ENCODE assay signal across 15 mouse cellular contexts in the genomic region with DNA sequence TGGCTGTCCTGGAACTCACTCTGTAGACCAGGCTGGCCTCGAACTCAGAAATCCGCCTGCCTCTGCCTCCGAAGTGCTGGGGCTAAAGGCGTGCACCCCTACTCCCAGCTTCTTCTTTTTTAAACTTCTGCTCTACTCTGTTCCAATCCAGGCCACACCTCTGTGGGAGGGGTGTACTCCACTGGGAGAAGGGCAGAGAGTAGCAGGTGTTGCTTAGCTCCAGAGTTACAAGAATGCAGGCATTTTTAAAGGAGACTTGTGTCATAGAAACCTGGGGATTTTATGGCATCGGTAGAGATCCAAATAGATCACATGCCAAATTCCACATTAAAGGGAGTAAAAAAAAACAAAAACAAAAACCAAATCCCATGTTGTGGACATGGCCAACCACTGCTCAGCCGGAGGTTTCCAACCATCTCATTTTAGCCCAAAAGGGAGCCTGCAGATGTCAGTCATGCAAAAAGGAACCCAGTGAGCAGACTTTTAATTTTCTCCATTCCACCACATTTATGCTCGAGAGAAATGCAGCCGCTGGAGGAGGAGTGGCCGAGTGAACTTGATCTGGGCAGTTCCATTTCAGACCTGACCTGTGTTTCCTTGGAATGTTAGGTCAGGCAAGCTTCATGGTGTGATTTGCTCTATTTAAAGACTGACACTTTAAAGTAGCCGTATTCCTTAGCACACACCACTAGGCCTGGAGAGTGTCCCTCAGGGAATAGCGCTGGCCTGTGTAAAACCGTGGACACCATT. TPM values are rescaled to one million over a fixed set of nuclear protein-coding genes. Genes with fewer than 3 reads are reported as not detected.
DNase-seq lines count a peak whose midpoint lies in the region; TF ChIP-seq lines count a peak whose summit lies in the region.
"Had no signal": no experiment of that assay in that cellular context is flagged by ENCODE, and none has a peak within 500 bp of the region (broad histone marks: within the 10 kb centered on the region; RNA-seq: fewer than 3 reads in every experiment).

No protein-coding gene starts in this region.

- peaks cover 14% of the 10 kb centered on the region for H3K4me1 ChIP-seq in kidney, adult 2 months (ENCODE audit: control insufficient read depth, insufficient read depth, low read length)

- no peak for TF ChIP-seq POLR2A in kidney, adult 2 months (IDR thresholded peaks at IDR 0.05; ENCODE audit: low read depth, low read length)

- no peaks in the 10 kb centered on the region for H3K36me3 ChIP-seq in kidney, adult 2 months (ENCODE audit: control insufficient read depth, insufficient read depth, low read length)

- no peak for DNase-seq in gastrocnemius, adult 2 months
- no peak for DNase-seq in gastrocnemius, adult 8-10 months (ENCODE audit: low spot score in 2 of 2)
- DNase-seq in embryo, embryonic 11 days = peak; percentile 36
- DNase-seq in kidney, adult 2 months = peak; percentile 67
- peak; percentile 57 to 74 for DNase-seq in kidney, postnatal 25 days
- no peak for DNase-seq in heart, adult 9 months (ENCODE audit: low spot score in 2 of 2)
- no peak for DNase-seq in left cerebral cortex, postnatal 14 days (ENCODE audit: low spot score in 2 of 2)
- no peak for DNase-seq in layer of hippocampus, postnatal 36 days
- DNase-seq: cerebellum, postnatal 25 days; gastrocnemius, postnatal 25 days; left cerebral cortex, postnatal 4 days; lung, adult 18-20 months; thymus, adult 18-20 months had no signal

- WGBS in kidney, adult 2 months = 30% methylated on average over 12 of the region's 12 CpGs

- H3K4me3 ChIP-seq in gastrocnemius, adult 2 months = no peak overlapping the region
- H3K4me3 ChIP-seq in kidney, adult 2 months (ENCODE audit: insufficient read depth, low read depth, low read length) = no peak overlapping the region
- H3K4me3 ChIP-seq: layer of hippocampus, adult 2 months had no signal

- intact Hi-C loops in gastrocnemius, adult 2 months (cut with DNase I) = no loop called here
- intact Hi-C loops in left cerebral cortex, postnatal 14 days (cut with DNase I) = no loop called here

- H3K27ac ChIP-seq in gastrocnemius, adult 2 months = peak overlapping the region; percentile 53
- peak overlapping the region; percentile 80 for H3K27ac ChIP-seq in kidney, adult 2 months (ENCODE audit: insufficient read depth, low read depth, low read length)
- H3K27ac ChIP-seq: layer of hippocampus, adult 2 months had no signal

- TF ChIP-seq CTCF in gastrocnemius, adult 2 months (IDR thresholded peaks at IDR 0.05) = no peak
- no peak for TF ChIP-seq CTCF in kidney, adult 2 months (conservative IDR thresholded peaks at IDR 0.05; ENCODE audit: insufficient read depth, insufficient read length, low read depth, low read length)

- H3K27me3 ChIP-seq in kidney, adult 2 months (replicated peaks; ENCODE audit: control insufficient read depth, insufficient read depth, low read length) = no peaks in the 10 kb centered on the region

RNA-seq across cellular contexts. Expression of gene Faap24, which starts 31.3 kb away (rescaled TPM):
- under 1 TPM; 0.75 to 0.92 TPM for total RNA-seq in gastrocnemius, adult 2 months (2021)
- total RNA-seq in gastrocnemius, adult 8-10 months (2022) = 1 to 10 TPM in 1 of 4 experiments, under 1 TPM in 3; 0.48 to 1.1 (median 0.92) TPM
- 4.3 and 4.8 TPM in 2 replicates for polyA plus RNA-seq in kidney, adult 2 months (2012; rRNA removed)
- 1 to 10 TPM; 7.8 to 9.1 TPM for total RNA-seq in left cerebral cortex, postnatal 14 days (2021)
- total RNA-seq in layer of hippocampus, postnatal 36 days (2021) = 1 to 10 TPM; 5.0 to 5.4 TPM

RNA-seq across cellular contexts. Expression of gene Rhpn2, which starts 31.4 kb away (rescaled TPM):
- 1 to 10 TPM; 1.2 to 1.3 TPM for total RNA-seq in gastrocnemius, adult 2 months (2021)
- 10 to 100 TPM in 1 of 4 experiments, 1 to 10 TPM in 3; 1.7 to 13.0 (median 3.2) TPM for total RNA-seq in gastrocnemius, adult 8-10 months (2022)
- 7.5 and 8.7 TPM in 2 replicates for polyA plus RNA-seq in kidney, adult 2 months (2012; rRNA removed)
- total RNA-seq in left cerebral cortex, postnatal 14 days (2021) = 1 to 10 TPM; 2.5 to 2.7 TPM
- total RNA-seq in layer of hippocampus, postnatal 36 days (2021) = 1 to 10 TPM; 4.0 to 6.0 TPM
- total RNA-seq: megakaryocyte, adult 5-6 weeks had no signal

RNA-seq across cellular contexts. Expression of gene Cep89, which starts 31.5 kb away (rescaled TPM):
- 1 to 10 TPM; 7.4 to 7.9 TPM for total RNA-seq in gastrocnemius, adult 2 months (2021)
- total RNA-seq in gastrocnemius, adult 8-10 months (2022) = 1 to 10 TPM; 4.6 to 7.4 (median 5.4) TPM
- polyA plus RNA-seq in kidney, adult 2 months (2012; rRNA removed) = 24.4 and 29.5 TPM in 2 replicates
- 10 to 100 TPM; 22.2 to 22.5 TPM for total RNA-seq in left cerebral cortex, postnatal 14 days (2021)
- 10 to 100 TPM; 18.7 to 21.1 TPM for total RNA-seq in layer of hippocampus, postnatal 36 days (2021)

RNA-seq across cellular contexts. Expression of gene Gpatch1, which starts 47.1 kb away (rescaled TPM):
- total RNA-seq in gastrocnemius, adult 2 months (2021) = 1 to 10 TPM; 6.4 to 7.4 TPM
- 1 to 10 TPM; 6.8 to 7.8 (median 7.5) TPM for total RNA-seq in gastrocnemius, adult 8-10 months (2022)
- 4.2 and 5.3 TPM in 2 replicates for polyA plus RNA-seq in kidney, adult 2 months (2012; rRNA removed)
- total RNA-seq in left cerebral cortex, postnatal 14 days (2021) = 10 to 100 TPM; 22.8 to 23.7 TPM
- 10 to 100 TPM; 25.4 to 26.8 TPM for total RNA-seq in layer of hippocampus, postnatal 36 days (2021)

Comparison
In these comparisons a context has a peak if more than half of its experiments do, and no peak if none do; other contexts are left out.
1. DNase-seq: peak in embryo, embryonic 11 days (single experiment), kidney, adult 2 months (single experiment) and kidney, postnatal 25 days (2 of 2); none in gastrocnemius, adult 2 months (single experiment), gastrocnemius, adult 8-10 months (0 of 2), heart, adult 9 months (0 of 2), left cerebral cortex, postnatal 14 days (0 of 2) and layer of hippocampus, postnatal 36 days (0 of 2).